Mouse (Mus musculus) heart, embryonic 16.5 days (tissue): ENCODE results near the gene B4galnt2. TPM values are rescaled to one million over a fixed set of nuclear protein-coding genes. Genes with fewer than 3 reads are reported as not detected.

ENCODE experiments used
- ATAC-seq: fragments of 200-750 bp; cut with Nextera tagmentation; replicated peaks from 2 replicates; pipeline ENCODE4 v1.8.0; 2017; ENCODE audit warnings: moderate number of reproducible peaks; ENCODE audit not compliant: insufficient read depth, low FRiP score; ENCODE audit errors: extremely low read depth
- H3K27ac ChIP-seq: fragments of 300-500 bp; sonication (generic); 2 replicates; pipeline ENCODE4 v1.5.1; 2014; ENCODE audit warnings: mild to moderate bottlenecking, low read length, control low read depth, moderate library complexity
- H3K27me3 ChIP-seq: fragments of 300-500 bp; sonication (generic); 2 replicates; pipeline ENCODE4 v1.6.1; 2014; ENCODE audit warnings: low read length, mixed read lengths; ENCODE audit not compliant: control insufficient read depth, insufficient read depth
- H3K36me3 ChIP-seq: fragments of 300-500 bp; sonication (generic); 2 replicates; pipeline ENCODE4 v1.6.1; 2014; ENCODE audit not compliant: control insufficient read depth, insufficient read depth
- H3K4me1 ChIP-seq: fragments of 300-500 bp; sonication (generic); 2 replicates; pipeline ENCODE4 v1.6.1; 2014; ENCODE audit warnings: low read length, mixed read lengths; ENCODE audit not compliant: control insufficient read depth, insufficient read depth
- H3K4me2 ChIP-seq: fragments of 300-500 bp; sonication (generic); 2 replicates; pipeline ENCODE4 v1.6.1; 2014; ENCODE audit warnings: low read depth, mild to moderate bottlenecking, control low read depth, low read length
- H3K4me3 ChIP-seq: fragments of 300-500 bp; sonication (generic); 2 replicates; pipeline ENCODE4 v1.5.1; 2014; ENCODE audit warnings: mild to moderate bottlenecking, control low read depth, low read length
- H3K9ac ChIP-seq: fragments of 300-500 bp; sonication (generic); 2 replicates; pipeline ENCODE4 v1.6.1; 2014; ENCODE audit warnings: low read length, control low read depth
- H3K9me3 ChIP-seq: fragments of 300-500 bp; sonication (generic); replicated peaks from 2 replicates; pipeline ENCODE4 v1.6.1; 2016; ENCODE audit warnings: low read length; ENCODE audit not compliant: control insufficient read depth
- WGBS: fragments of 180-500 bp; shearing (Covaris S2); extraction: QIAGEN DNeasy Blood & Tissue Kit; methylation state at CpG from one replicate; pipeline ENCODE4 v1.1.7; 2014; 5-methylcytosine and 5-hydroxymethylcytosine counted together
- polyA plus RNA-seq: library from polyadenylated mRNA; unstranded; fragments of >200 nt; fragmentation: Nextera tagmentation; extraction: Ambion mirVana; gene quantifications from 2 replicates; pipeline ENCODE4 v1.2.1, GENCODE M21; 2015

The B4galnt2 gene
- polyA plus RNA-seq, 1 experiment from 2014 or later, result 1.1 TPM

- 68% methylated on average over 4 of the region's 4 CpGs for WGBS
- H3K27me3 ChIP-seq, result no peaks in the 10 kb centered on the region
- H3K4me1 ChIP-seq, result no peaks in the 10 kb centered on the region
- H3K9ac ChIP-seq, result no peak overlapping the region
- ATAC-seq, result no peak
- H3K27ac ChIP-seq, result no peak overlapping the region
- H3K9me3 ChIP-seq, result no peaks in the 10 kb centered on the region
- H3K4me2 ChIP-seq, result no peak overlapping the region
- H3K36me3 ChIP-seq, result no peaks in the 10 kb centered on the region
- H3K4me3 ChIP-seq, result no peak overlapping the region
These were observed 45.2 kb downstream of the B4galnt2 start for GRCm38 (mm10) chr11:95869442-95869841.

- H3K36me3 ChIP-seq, result no peaks in the 10 kb centered on the region
- H3K27me3 ChIP-seq, result no peaks in the 10 kb centered on the region
- H3K4me1 ChIP-seq, result peaks cover 8% of the 10 kb centered on the region; the same call in 1 of the 2 replicates
- H3K9me3 ChIP-seq, result no peaks in the 10 kb centered on the region
- 82% methylated on average over 8 of the region's 8 CpGs for WGBS
- no peak overlapping the region for H3K4me3 ChIP-seq
- H3K4me2 ChIP-seq, result no peak overlapping the region
- H3K9ac ChIP-seq, result no peak overlapping the region
- no peak overlapping the region for H3K27ac ChIP-seq
- ATAC-seq, result no peak
These were observed 53.3 kb downstream of the B4galnt2 start for GRCm38 (mm10) chr11:95861397-95861796.

- Histone ChIP-seq H3K9ac (peak overlapping the region; percentile 82), H3K27ac (peak overlapping the region; percentile 97)
- ATAC-seq, result no peak
These were observed 54.6 kb downstream of the B4galnt2 start for GRCm38 (mm10) chr11:95860071-95860490.

DNA sequence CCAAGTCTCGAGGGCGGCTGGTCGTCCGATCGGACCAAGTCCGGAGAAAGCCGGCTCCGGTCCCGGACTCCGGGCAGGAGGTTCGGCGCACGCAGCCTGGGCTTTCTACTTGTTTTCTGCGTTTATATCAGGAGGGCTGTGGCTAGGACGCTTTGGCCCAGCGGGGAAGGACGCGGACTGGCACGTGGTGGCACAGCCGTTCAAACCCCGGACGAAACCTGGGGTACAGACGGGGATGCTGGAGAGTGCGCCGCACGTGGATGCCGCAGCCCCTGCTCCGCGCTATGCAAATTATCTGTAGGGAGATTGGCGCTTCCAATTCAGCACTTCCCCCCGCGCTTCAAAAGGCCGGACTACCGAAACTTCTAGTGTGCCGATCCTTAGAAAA is 55.2 kb downstream of the B4galnt2 start:
- Histone ChIP-seq H3K4me3 (peak overlapping the region; percentile 88), H3K9ac (peak overlapping the region; percentile 82), H3K27me3 (no peaks in the 10 kb centered on the region), H3K36me3 (no peaks in the 10 kb centered on the region), H3K4me1 (peaks cover 8% of the 10 kb centered on the region; the same call in 1 of the 2 replicates), H3K4me2 (peak overlapping the region; percentile 85), H3K27ac (peak overlapping the region; percentile 97), H3K9me3 (no peaks in the 10 kb centered on the region)
- WGBS, result under 1% methylated on average over 35 of the region's 35 CpGs
- peak; percentile 45 for ATAC-seq

More at GRCm38 (mm10) chr11:95860071-95860490, 54.6 kb downstream of the B4galnt2 start:
- peak overlapping the region; percentile 88 for H3K4me3 ChIP-seq
- H3K9me3 ChIP-seq, result no peaks in the 10 kb centered on the region
- H3K4me1 ChIP-seq, result peaks cover 8% of the 10 kb centered on the region; the same call in 1 of the 2 replicates
- no peaks in the 10 kb centered on the region for H3K27me3 ChIP-seq
- peak overlapping the region; percentile 85 for H3K4me2 ChIP-seq
- 19% methylated on average over 3 of the region's 3 CpGs for WGBS
- no peaks in the 10 kb centered on the region for H3K36me3 ChIP-seq

DNA sequence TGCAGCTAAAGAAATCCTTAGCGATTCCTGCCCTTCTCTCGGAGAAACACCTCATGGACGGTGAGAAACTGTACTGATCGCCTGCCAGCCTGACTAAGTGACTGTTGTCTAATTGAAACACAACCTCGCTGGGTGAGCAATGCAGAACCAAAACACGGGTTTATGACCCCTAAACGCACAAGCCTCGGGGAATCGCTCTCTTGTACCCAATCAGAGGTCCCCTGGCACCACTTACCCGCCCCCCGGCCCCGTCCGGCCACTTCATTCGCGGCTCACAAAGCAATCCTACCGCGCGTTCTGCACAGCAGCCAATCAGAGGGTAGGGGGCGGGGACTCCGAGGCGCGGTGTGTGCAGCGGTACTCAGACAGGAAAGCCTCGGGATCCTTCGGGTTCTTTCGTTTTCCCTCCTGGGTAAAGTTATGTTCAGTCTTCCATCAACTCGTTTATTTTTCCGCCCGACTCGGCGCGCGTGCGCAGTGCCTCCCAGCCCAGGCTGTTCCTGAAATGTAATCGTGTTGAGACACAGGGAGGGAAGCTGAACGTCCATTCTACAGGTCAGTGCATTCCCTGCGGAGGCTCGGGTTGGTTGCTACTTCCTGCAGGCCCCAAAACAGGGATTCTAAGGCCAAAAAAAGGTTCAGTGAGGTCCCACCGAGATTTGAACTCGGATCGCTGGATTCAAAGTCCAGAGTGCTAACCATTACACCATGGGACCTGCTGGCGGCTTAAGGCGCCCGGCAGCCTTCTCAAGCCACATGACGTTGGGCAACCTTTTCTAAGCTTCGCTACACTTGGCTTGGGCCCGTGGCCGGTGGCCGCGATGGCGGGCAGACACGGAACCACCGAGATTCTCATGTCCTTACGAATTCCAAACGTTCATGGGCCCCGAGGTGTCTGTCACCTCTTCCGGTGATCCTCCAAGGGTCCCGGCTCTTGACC is 55.9 kb downstream of the B4galnt2 start:
- Histone ChIP-seq H3K4me2 (peak overlapping the region; percentile 92), H3K4me1 (peaks cover 8% of the 10 kb centered on the region; the same call in 1 of the 2 replicates), H3K27me3 (no peaks in the 10 kb centered on the region), H3K9ac (peak overlapping the region; percentile 82), H3K36me3 (no peaks in the 10 kb centered on the region), H3K9me3 (no peaks in the 10 kb centered on the region), H3K4me3 (peak overlapping the region; percentile 88), H3K27ac (peak overlapping the region; percentile 97)
- WGBS, result under 1% methylated on average over 58 of the region's 58 CpGs
- peak; percentile 98 for ATAC-seq

DNA sequence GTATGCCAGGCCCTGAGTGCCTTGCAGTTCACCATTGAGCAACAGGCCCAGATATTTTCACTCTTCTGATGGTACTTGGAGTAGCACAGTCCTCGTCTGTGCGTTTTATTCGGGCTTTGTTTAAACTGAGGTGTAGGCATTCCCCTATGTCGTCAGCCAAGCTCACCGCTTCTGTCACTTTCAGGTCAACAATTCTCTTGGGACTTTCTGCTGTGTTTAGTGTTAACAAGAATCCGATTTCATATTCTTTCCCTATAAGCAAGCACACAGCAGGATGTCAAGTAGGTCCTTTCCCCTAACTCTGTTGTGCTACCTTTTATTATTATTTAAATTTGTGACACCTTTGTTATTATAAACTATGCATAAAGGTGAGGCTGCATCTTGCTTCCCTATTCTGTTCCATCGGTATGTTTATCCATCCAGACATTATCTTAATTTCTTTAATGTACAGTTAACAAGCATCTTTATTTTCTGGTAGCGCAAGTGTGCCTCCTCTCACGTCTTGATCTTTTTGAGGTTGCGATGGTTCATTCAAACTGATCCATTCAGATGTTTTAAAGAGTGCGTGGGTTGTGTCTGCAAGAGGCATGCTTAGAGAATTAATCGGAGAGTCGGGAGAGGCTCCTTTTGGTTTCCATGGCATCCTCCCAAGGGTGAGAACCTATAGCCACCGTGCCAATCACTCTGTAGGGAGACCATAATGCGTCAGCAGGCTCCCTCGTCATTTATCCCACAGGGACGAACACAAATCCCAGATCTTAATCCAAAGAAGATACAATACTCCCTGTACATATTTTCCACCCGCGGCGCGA is 56.8 kb downstream of the B4galnt2 start:
- no peaks in the 10 kb centered on the region for H3K36me3 ChIP-seq
- peak overlapping the region; percentile 88 for H3K4me3 ChIP-seq
- H3K4me1 ChIP-seq, result peaks cover 8% of the 10 kb centered on the region; the same call in 1 of the 2 replicates
- H3K9me3 ChIP-seq, result no peaks in the 10 kb centered on the region
- peak overlapping the region; percentile 78 for H3K9ac ChIP-seq
- WGBS, result 20% methylated on average over 21 of the region's 21 CpGs
- ATAC-seq, result no peak
- peak overlapping the region; percentile 80 for H3K27ac ChIP-seq
- no peaks in the 10 kb centered on the region for H3K27me3 ChIP-seq
- H3K4me2 ChIP-seq, result peak overlapping the region; percentile 92

- no peaks in the 10 kb centered on the region for H3K36me3 ChIP-seq
- no peaks in the 10 kb centered on the region for H3K9me3 ChIP-seq
- peaks cover 8% of the 10 kb centered on the region; the same call in 1 of the 2 replicates for H3K4me1 ChIP-seq
- no peak overlapping the region for H3K4me2 ChIP-seq
- no peak for ATAC-seq
- WGBS, result 67% methylated on average over 4 of the region's 4 CpGs
- H3K27ac ChIP-seq, result no peak overlapping the region
- no peaks in the 10 kb centered on the region for H3K27me3 ChIP-seq
- H3K4me3 ChIP-seq, result no peak overlapping the region
- H3K9ac ChIP-seq, result no peak overlapping the region
These were observed 57.4 kb downstream of the B4galnt2 start for GRCm38 (mm10) chr11:95857306-95857705.

DNA sequence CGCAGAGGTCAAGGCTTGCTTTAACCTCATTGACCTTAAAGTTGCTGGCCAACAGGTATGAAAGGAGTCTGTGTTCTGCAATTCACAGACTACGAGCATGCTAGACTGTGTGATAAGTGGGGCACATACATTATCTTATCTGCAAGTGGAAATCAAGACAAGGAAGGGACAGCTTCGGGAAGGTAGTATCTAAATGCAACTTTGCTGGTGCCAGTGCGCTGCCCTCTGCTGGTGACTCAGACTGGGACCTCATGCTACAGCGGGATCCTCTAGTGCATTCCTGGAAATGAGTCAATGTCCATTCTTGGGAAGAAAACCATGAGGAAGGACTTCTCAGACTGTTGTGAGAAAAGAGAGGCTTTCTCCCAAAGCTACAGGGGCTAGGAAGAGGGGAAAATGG is 61.0 kb downstream of the B4galnt2 start:
- Histone ChIP-seq H3K27ac (no peak overlapping the region), H3K4me2 (no peak overlapping the region), H3K36me3 (no peaks in the 10 kb centered on the region), H3K9ac (no peak overlapping the region), H3K27me3 (no peaks in the 10 kb centered on the region), H3K4me3 (no peak overlapping the region), H3K9me3 (no peaks in the 10 kb centered on the region), H3K4me1 (0 out of 2 replicates have a peak, but pooled peaks cover 2% of the 10 kb centered on the region)
- ATAC-seq, result no peak
- 38% methylated on average over 5 of the region's 5 CpGs for WGBS
